Mouse (Mus musculus) testis, postnatal 10 days (tissue): ENCODE results near the gene Olfr594.
"Not testable (repeated sequence)": the region's sequence is repeated elsewhere in the genome, so short reads cannot be mapped to it uniquely, and the experiment has no call there.

ENCODE experiments used
- DNase-seq: peaks from one replicate; pipeline ENCODE4 v3.0.0; 2021; ENCODE audit warnings: low spot score

The Olfr594 gene

DNA sequence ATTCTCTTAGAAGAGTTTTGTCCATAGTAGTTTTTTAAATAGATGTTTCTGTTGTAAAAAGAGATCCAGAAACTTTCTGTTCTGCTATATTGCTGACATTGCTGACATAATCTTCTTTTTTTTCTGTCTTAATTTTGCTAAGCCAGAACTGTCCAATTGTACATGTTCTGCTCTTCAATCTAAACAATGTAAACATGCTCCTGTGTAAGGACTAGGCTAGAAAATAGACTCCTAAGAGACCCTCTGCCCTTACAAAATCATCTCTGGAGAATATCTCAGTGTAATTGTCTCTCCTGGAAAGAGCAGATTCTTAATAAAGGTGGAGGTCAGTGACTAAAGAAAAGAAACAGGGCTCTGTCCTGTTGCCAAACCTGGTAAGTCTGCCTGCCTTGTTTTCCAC lies at the start of gene Olfr594:
Gene Olfr594 (plus strand): TSS at position 301 of the 400 bp plus-strand sequence.
- no peak for DNase-seq

DNA sequence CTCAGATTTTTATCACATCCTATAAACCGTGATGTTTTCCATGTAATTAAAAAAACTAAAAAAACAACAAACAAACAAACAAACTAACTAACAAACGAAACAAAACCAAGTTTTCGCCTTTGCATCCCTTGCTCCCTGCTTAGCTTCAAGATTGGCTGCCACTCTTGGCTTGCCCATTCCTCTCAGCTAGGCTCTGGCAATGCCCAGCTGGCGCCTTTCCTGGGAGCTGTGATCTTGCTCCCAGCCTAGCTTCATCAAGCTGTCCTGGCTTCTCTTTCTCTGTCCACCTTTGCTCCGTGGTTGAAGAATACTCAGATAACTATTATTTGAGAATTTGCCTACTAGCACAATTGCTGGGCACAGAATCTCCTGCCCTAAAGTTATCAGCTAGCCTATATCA lies 47.1 kb upstream of the Olfr594 start:
- DNase-seq = no peak

DNA sequence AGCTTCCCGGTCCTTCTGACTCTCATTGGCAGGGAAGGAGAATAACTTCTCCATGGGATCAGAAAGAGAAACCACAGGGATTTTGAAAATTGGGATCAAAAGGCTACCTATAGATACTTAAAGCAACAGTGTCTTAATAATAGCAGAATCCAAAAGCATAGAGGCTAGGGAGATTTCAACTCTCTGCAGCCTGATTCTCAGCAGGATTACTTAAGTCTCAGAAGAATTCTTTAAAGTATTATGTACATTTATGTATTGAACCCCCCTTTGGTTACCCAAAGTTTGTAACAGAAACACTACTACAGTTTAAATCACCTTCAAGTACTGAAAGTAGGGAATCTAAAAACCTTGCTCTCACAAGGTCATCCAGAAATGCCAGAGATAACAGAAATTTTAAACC lies 38.6 kb upstream of the Olfr594 start, which contains the start of gene Olfr591:
Gene Olfr591 (minus strand): TSS at position 101 of the 400 bp plus-strand sequence.
- no peak for DNase-seq

DNA sequence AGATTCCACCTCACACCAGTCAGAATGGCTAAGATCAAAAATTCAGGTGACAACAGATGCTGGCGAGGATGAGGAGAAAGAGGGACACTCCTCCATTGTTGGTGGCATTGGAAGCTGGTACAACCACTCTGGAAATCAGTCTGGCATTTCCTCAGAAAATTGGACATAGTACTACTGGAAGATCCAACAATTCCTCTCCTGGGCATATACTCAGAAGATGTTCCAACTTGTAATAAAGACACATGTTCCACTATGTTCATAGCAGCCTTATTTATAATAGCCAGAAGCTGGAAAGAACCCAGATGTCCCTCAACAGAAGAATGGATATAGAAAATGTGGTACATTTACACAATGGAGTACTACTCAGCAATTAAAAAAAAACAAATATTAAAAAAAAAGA lies 32.3 kb upstream of the Olfr594 start, which contains the start of gene Olfr592:
Gene Olfr592 (plus strand): TSS at position 301 of the 400 bp plus-strand sequence.
- DNase-seq = not testable (repeated sequence)

DNA sequence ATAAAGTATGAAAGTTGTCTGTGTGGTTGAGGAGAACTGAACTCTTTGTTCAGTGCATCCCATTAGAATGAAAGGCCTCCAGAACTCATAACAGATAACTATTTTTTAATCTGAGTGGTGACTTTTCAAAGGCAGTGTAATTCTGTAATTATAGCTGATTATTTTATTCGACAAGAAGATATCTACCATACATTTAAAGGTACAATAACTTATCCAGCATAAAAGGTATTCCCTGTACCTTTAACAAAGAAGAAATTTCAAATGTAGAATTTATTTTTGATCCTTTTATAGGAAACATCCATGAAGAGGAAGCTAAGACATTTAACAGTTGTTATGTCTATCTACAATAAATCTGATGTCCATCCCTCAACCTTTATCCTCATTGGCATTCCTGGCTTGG lies 5.2 kb upstream of the Olfr594 start, which contains the start of gene Olfr593:
Gene Olfr593 (plus strand): TSS at position 301 of the 400 bp plus-strand sequence.
- no peak for DNase-seq

DNA sequence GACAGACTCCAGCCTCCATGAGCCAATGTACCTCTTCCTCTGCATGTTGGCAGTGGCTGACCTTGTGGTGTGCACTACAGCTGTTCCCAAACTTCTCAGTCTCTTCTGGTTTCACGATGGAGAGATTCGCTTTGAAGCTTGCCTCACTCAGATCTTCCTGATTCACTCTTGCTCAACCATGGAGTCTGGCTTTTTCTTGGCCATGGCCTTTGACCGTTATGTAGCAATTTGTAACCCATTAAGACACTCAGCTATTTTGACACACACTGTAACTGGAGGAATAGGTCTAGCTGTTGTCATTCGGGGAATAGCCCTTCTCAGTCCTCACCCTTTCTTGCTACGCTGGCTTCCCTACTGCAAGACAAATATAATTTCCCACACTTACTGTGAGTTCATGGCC lies 4.7 kb upstream of the Olfr594 start:
- not testable (repeated sequence) for DNase-seq

DNA sequence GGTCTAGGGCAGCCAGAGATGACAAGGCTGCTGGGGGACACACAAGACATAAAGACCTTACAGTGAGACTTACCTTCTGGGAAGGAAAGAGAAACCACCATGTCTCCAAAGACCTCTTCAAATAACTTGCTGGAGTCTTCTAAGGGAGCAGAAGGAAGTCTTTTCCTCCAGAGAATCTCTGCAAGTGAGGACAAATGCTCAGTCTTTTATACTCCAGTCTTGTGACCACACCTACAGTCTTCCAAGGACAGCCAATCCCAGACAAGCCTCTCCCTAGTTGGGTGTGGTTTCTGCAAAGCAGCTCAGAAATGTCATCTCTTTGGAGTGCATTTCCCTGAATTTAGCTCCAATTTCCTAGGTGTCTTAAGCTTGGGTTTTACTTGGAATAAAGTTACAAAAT lies 35.6 kb downstream of the Olfr594 start, which contains the start of gene Usp17ld:
Gene Usp17ld (minus strand): TSS at position 101 of the 400 bp plus-strand sequence.
- DNase-seq = not testable (repeated sequence)
